Mouse (Mus musculus) embryonic fibroblast, embryonic 13.5 days (primary cell): ENCODE results near the gene Stmnd1. TPM values are rescaled to one million over a fixed set of nuclear protein-coding genes. Genes with fewer than 3 reads are reported as not detected.
"Not testable (repeated sequence)": the region's sequence is repeated elsewhere in the genome, so short reads cannot be mapped to it uniquely, and the experiment has no call there.

Source experiments
- H3K27ac ChIP-seq: 2 replicates; pipeline ENCODE4 v1.5.1; 2012; ENCODE audit warnings: low read length, control low read depth, inconsistent platforms; ENCODE audit not compliant: insufficient read depth
- H3K4me1 ChIP-seq: 2 replicates; pipeline ENCODE4 v1.6.1; 2011; ENCODE audit warnings: low read length; ENCODE audit not compliant: control insufficient read depth, insufficient read depth
- H3K4me3 ChIP-seq: 2 replicates; pipeline ENCODE4 v1.5.1; 2011; ENCODE audit warnings: mild to moderate bottlenecking, control low read depth, low read length; ENCODE audit not compliant: insufficient read depth
- CTCF ChIP-seq: IDR thresholded peaks from 2 replicates; pipeline ENCODE4 v1.5.1; 2011; ENCODE audit warnings: mild to moderate bottlenecking, control low read depth, low read length, moderate library complexity, borderline replicate concordance; ENCODE audit not compliant: insufficient read depth
- POLR2A ChIP-seq: IDR thresholded peaks from 2 replicates; pipeline ENCODE4 v1.6.1; 2011; ENCODE audit warnings: low read depth, mild to moderate bottlenecking, control low read depth, low read length, moderate library complexity
- polyA plus RNA-seq: library from polyadenylated mRNA; stranded (reverse); fragments of >200 nt; gene quantifications from 2 replicates; pipeline ENCODE4 v1.2.4, GENCODE M21; 2011; ENCODE audit warnings: low read depth; ENCODE audit not compliant: missing spikeins, insufficient read length

Stmnd1 gene
- polyA plus RNA-seq, 1 experiment, result not detected

GRCm38 (mm10) chr13:46335020-46335419 is 61.5 kb downstream of the Stmnd1 start:
- Histone ChIP-seq H3K4me3 (no peak overlapping the region), H3K4me1 (no peaks in the 10 kb centered on the region), H3K27ac (no peak overlapping the region)
- no peak for TF ChIP-seq POLR2A
- no peak for TF ChIP-seq CTCF

- not testable (repeated sequence) for H3K4me1 ChIP-seq, H3K27ac ChIP-seq, H3K4me3 ChIP-seq
Measured at GRCm38 (mm10) chr13:46336281-46336680, 62.8 kb downstream of the Stmnd1 start.

- no peaks in the 10 kb centered on the region for H3K4me1 ChIP-seq
- H3K4me3 ChIP-seq, result no peak overlapping the region
- TF ChIP-seq CTCF (no peak), POLR2A (no peak)
- H3K27ac ChIP-seq, result no peak overlapping the region
Measured at GRCm38 (mm10) chr13:46337791-46338190, 64.3 kb downstream of the Stmnd1 start.

GRCm38 (mm10) chr13:46339954-46340353 is 66.4 kb downstream of the Stmnd1 start:
- no peaks in the 10 kb centered on the region for H3K4me1 ChIP-seq
- no peak overlapping the region for H3K27ac ChIP-seq
- TF ChIP-seq CTCF (no peak), POLR2A (no peak)
- no peak overlapping the region for H3K4me3 ChIP-seq

- Histone ChIP-seq H3K27ac (no peak overlapping the region), H3K4me3 (no peak overlapping the region), H3K4me1 (no peaks in the 10 kb centered on the region)
- TF ChIP-seq POLR2A (no peak), CTCF (no peak)
Measured at GRCm38 (mm10) chr13:46340583-46340982, 67.1 kb downstream of the Stmnd1 start.

- Histone ChIP-seq H3K4me1 (no peaks in the 10 kb centered on the region), H3K4me3 (no peak overlapping the region), H3K27ac (no peak overlapping the region)
- TF ChIP-seq CTCF (no peak), POLR2A (no peak)
Measured at GRCm38 (mm10) chr13:46341419-46341818, 67.9 kb downstream of the Stmnd1 start.

- Histone ChIP-seq H3K4me3 (no peak overlapping the region), H3K27ac (no peak overlapping the region), H3K4me1 (no peaks in the 10 kb centered on the region)
- no peak for TF ChIP-seq POLR2A
- no peak for TF ChIP-seq CTCF
Measured at GRCm38 (mm10) chr13:46343226-46343625, 69.7 kb downstream of the Stmnd1 start.

- Histone ChIP-seq H3K4me3 (no peak overlapping the region), H3K27ac (no peak overlapping the region), H3K4me1 (no peaks in the 10 kb centered on the region)
- no peak for TF ChIP-seq CTCF
Measured at GRCm38 (mm10) chr13:46346830-46347512, 73.5 kb downstream of the Stmnd1 start.

GRCm38 (mm10) chr13:46349664-46350063 is 76.1 kb downstream of the Stmnd1 start:
- Histone ChIP-seq H3K4me3 (no peak overlapping the region), H3K27ac (no peak overlapping the region), H3K4me1 (no peaks in the 10 kb centered on the region)
- TF ChIP-seq CTCF (no peak), POLR2A (no peak)

Other genes starting within 250 kb of the Stmnd1 start
- gene Rbm24, start 144.7 kb downstream of the Stmnd1 start, polyA plus RNA-seq, result 3.7 and 4.1 TPM in 2 replicates
- gene Cap2, start 228.1 kb downstream of the Stmnd1 start, polyA plus RNA-seq, result 24.8 and 27.6 TPM in 2 replicates